Mouse (Mus musculus): ENCODE data around the gene Dut. TPM values are rescaled to one million over a fixed set of nuclear protein-coding genes. Genes with fewer than 3 reads are reported as not detected.

Gene Dut
- polyA plus RNA-seq, 1 experiment from 2014 or later = 40.5 TPM

- H3K4me2 ChIP-seq (replicated peaks; ENCODE audit: low read depth, low read length) = peak overlapping the region; percentile 20
- H3K4me3 ChIP-seq (ENCODE audit: low read depth, low read length) = no peak overlapping the region
- no peaks in the 10 kb centered on the region for H3K27me3 ChIP-seq (replicated peaks; ENCODE audit: insufficient read depth, low read length)
- WGBS = 27% methylated on average over 14 of the region's 14 CpGs
- H3K36me3 ChIP-seq (ENCODE audit: insufficient read depth, low read length) = no peaks in the 10 kb centered on the region
- no peaks in the 10 kb centered on the region for H3K9me3 ChIP-seq (ENCODE audit: low read length)
- no peak overlapping the region for H3K9ac ChIP-seq (replicated peaks; ENCODE audit: low read depth)
- TF ChIP-seq CTCF (IDR thresholded peaks at IDR 0.05) = no peak
- no peak overlapping the region for H3K27ac ChIP-seq (ENCODE audit: low read length)
- ATAC-seq (no peak), DNase-seq (ENCODE audit: low spot score) (no peak)
- H3K4me1 ChIP-seq (ENCODE audit: insufficient read depth, low read depth, low read length) = no peaks in the 10 kb centered on the region
These were observed 35.6 kb downstream of the Dut start for GRCm38 (mm10) chr2:125282334-125283206.

GRCm38 (mm10) chr2:125285777-125286176 is 38.8 kb downstream of the Dut start:
- no peak overlapping the region for H3K4me3 ChIP-seq (ENCODE audit: low read depth, low read length)
- no peak overlapping the region for H3K4me2 ChIP-seq (replicated peaks; ENCODE audit: low read depth, low read length)
- ATAC-seq = no peak
- H3K9me3 ChIP-seq (ENCODE audit: low read length) = no peaks in the 10 kb centered on the region
- H3K9ac ChIP-seq (replicated peaks; ENCODE audit: low read depth) = no peak overlapping the region
- no peaks in the 10 kb centered on the region for H3K36me3 ChIP-seq (ENCODE audit: insufficient read depth, low read length)
- 88% methylated on average over 4 of the region's 4 CpGs for WGBS
- TF ChIP-seq CTCF (IDR thresholded peaks at IDR 0.05) (no peak), EP300 (IDR thresholded peaks at IDR 0.05) (no peak)
- DNase-seq (ENCODE audit: low spot score) = no peak
- H3K27me3 ChIP-seq (replicated peaks; ENCODE audit: insufficient read depth, low read length) = no peaks in the 10 kb centered on the region
- H3K4me1 ChIP-seq (ENCODE audit: insufficient read depth, low read depth, low read length) = no peaks in the 10 kb centered on the region
- no peak overlapping the region for H3K27ac ChIP-seq (ENCODE audit: low read length)

GRCm38 (mm10) chr2:125290197-125290965 is 43.4 kb downstream of the Dut start:
- DNase-seq (ENCODE audit: low spot score) (no peak), ATAC-seq (no peak)
- 76% methylated on average over 10 of the region's 10 CpGs for WGBS
- H3K9me3 ChIP-seq (ENCODE audit: low read length) = no peaks in the 10 kb centered on the region
- no peak overlapping the region for H3K4me2 ChIP-seq (replicated peaks; ENCODE audit: low read depth, low read length)
- H3K27ac ChIP-seq (ENCODE audit: low read length) = no peak overlapping the region
- H3K9ac ChIP-seq (replicated peaks; ENCODE audit: low read depth) = no peak overlapping the region
- no peaks in the 10 kb centered on the region for H3K27me3 ChIP-seq (replicated peaks; ENCODE audit: insufficient read depth, low read length)
- TF ChIP-seq EP300 (IDR thresholded peaks at IDR 0.05) = no peak
- no peak overlapping the region for H3K4me3 ChIP-seq (ENCODE audit: low read depth, low read length)
- H3K36me3 ChIP-seq (ENCODE audit: insufficient read depth, low read length) = no peaks in the 10 kb centered on the region
- no peaks in the 10 kb centered on the region for H3K4me1 ChIP-seq (ENCODE audit: insufficient read depth, low read depth, low read length)

- WGBS = 56% methylated on average over 1 of the region's 1 CpGs
- Histone ChIP-seq H3K9me3 (ENCODE audit: low read length) (no peaks in the 10 kb centered on the region), H3K4me2 (replicated peaks; ENCODE audit: low read depth, low read length) (no peak overlapping the region), H3K36me3 (ENCODE audit: insufficient read depth, low read length) (no peaks in the 10 kb centered on the region), H3K4me3 (ENCODE audit: low read depth, low read length) (no peak overlapping the region), H3K9ac (replicated peaks; ENCODE audit: low read depth) (no peak overlapping the region), H3K27ac (ENCODE audit: low read length) (no peak overlapping the region), H3K27me3 (replicated peaks; ENCODE audit: insufficient read depth, low read length) (no peaks in the 10 kb centered on the region), H3K4me1 (ENCODE audit: insufficient read depth, low read depth, low read length) (no peaks in the 10 kb centered on the region)
- no peak for TF ChIP-seq CTCF (IDR thresholded peaks at IDR 0.05)
- TF ChIP-seq EP300 (IDR thresholded peaks at IDR 0.05) = no peak
- ATAC-seq (no peak), DNase-seq (ENCODE audit: low spot score) (no peak)
These were observed 44.1 kb downstream of the Dut start for GRCm38 (mm10) chr2:125291101-125291500.

GRCm38 (mm10) chr2:125292616-125293015 is 45.6 kb downstream of the Dut start:
- 57% methylated on average over 7 of the region's 7 CpGs for WGBS
- no peak for TF ChIP-seq EP300 (IDR thresholded peaks at IDR 0.05)
- Histone ChIP-seq H3K9me3 (ENCODE audit: low read length) (no peaks in the 10 kb centered on the region), H3K4me3 (ENCODE audit: low read depth, low read length) (no peak overlapping the region), H3K4me2 (replicated peaks; ENCODE audit: low read depth, low read length) (no peak overlapping the region), H3K27me3 (replicated peaks; ENCODE audit: insufficient read depth, low read length) (no peaks in the 10 kb centered on the region), H3K4me1 (ENCODE audit: insufficient read depth, low read depth, low read length) (no peaks in the 10 kb centered on the region), H3K27ac (ENCODE audit: low read length) (no peak overlapping the region), H3K36me3 (ENCODE audit: insufficient read depth, low read length) (no peaks in the 10 kb centered on the region), H3K9ac (replicated peaks; ENCODE audit: low read depth) (no peak overlapping the region)
- DNase-seq (ENCODE audit: low spot score) (no peak), ATAC-seq (no peak)

- H3K27me3 ChIP-seq (replicated peaks; ENCODE audit: insufficient read depth, low read length) = no peaks in the 10 kb centered on the region
- H3K4me1 ChIP-seq (ENCODE audit: insufficient read depth, low read depth, low read length) = no peaks in the 10 kb centered on the region
- TF ChIP-seq CTCF (IDR thresholded peaks at IDR 0.05) = no peak
- no peak for TF ChIP-seq EP300 (IDR thresholded peaks at IDR 0.05)
- H3K4me3 ChIP-seq (ENCODE audit: low read depth, low read length) = no peak overlapping the region
- 64% methylated on average over 5 of the region's 5 CpGs for WGBS
- H3K9ac ChIP-seq (replicated peaks; ENCODE audit: low read depth) = no peak overlapping the region
- H3K27ac ChIP-seq (ENCODE audit: low read length) = no peak overlapping the region
- H3K36me3 ChIP-seq (ENCODE audit: insufficient read depth, low read length) = no peaks in the 10 kb centered on the region
- ATAC-seq = no peak
- peak; percentile 36 for DNase-seq (ENCODE audit: low spot score)
- no peak overlapping the region for H3K4me2 ChIP-seq (replicated peaks; ENCODE audit: low read depth, low read length)
- no peaks in the 10 kb centered on the region for H3K9me3 ChIP-seq (ENCODE audit: low read length)
These were observed 47.0 kb downstream of the Dut start for GRCm38 (mm10) chr2:125293969-125294491.
